21 mouse cellular contexts compared by ENCODE assay signal in the genomic region with DNA sequence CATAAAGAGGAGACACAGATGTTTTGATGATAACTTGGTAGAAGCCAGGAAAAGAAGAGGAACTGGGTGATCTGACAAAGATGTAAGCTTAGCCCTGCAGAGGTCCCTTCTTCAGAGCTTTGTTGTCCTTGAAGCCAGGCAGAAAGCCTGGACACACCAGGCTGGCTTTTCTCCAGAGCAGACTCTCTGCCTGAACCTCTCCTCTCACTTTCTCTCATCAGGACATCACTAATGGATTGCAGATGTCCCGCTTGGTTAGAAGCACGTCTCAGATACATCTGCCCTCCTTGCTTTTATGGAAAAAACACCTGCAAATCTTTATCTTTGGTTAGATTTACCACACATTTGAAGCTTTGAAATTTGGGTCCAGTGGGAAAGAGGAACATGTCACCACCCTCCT. TPM values are rescaled to one million over a fixed set of nuclear protein-coding genes. Genes with fewer than 3 reads are reported as not detected.
DNase-seq lines count a peak whose midpoint lies in the region; ATAC-seq and TF ChIP-seq lines count a peak whose summit lies in the region.
"Had no signal": no experiment of that assay in that cellular context is flagged by ENCODE, and none has a peak within 500 bp of the region (broad histone marks: within the 10 kb centered on the region; RNA-seq: fewer than 3 reads in every experiment).

No protein-coding gene starts in this region.

- H3K9ac ChIP-seq in intestine, embryonic 14.5 days (ENCODE audit: low read length), result no peak overlapping the region
- no peak overlapping the region for H3K9ac ChIP-seq in intestine, postnatal 0 days (ENCODE audit: low read depth, low read length)
- no peak overlapping the region for H3K9ac ChIP-seq in embryonic facial prominence, embryonic 12.5 days
- no peak overlapping the region for H3K9ac ChIP-seq in limb, embryonic 12.5 days (replicated peaks)
- H3K9ac ChIP-seq: limb, embryonic 15.5 days; liver, embryonic 15.5 days; stomach, embryonic 15.5 days had no signal

- H3K9me3 ChIP-seq in intestine, embryonic 14.5 days (ENCODE audit: control insufficient read depth, low read length), result no peaks in the 10 kb centered on the region
- no peaks in the 10 kb centered on the region for H3K9me3 ChIP-seq in intestine, postnatal 0 days (ENCODE audit: control insufficient read depth)
- no peaks in the 10 kb centered on the region for H3K9me3 ChIP-seq in embryonic facial prominence, embryonic 12.5 days
- H3K9me3 ChIP-seq in limb, embryonic 12.5 days, result no peaks in the 10 kb centered on the region
- H3K9me3 ChIP-seq: limb, embryonic 15.5 days; liver, embryonic 15.5 days; stomach, embryonic 15.5 days had no signal

- 0 out of 2 replicates have a peak, but pooled peaks cover 4% of the 10 kb centered on the region for H3K4me1 ChIP-seq in intestine, embryonic 14.5 days (replicated peaks; ENCODE audit: control insufficient read depth, insufficient read depth, low read length)
- H3K4me1 ChIP-seq in intestine, postnatal 0 days (replicated peaks; ENCODE audit: control insufficient read depth, insufficient read depth, low read length), result no peaks in the 10 kb centered on the region
- H3K4me1 ChIP-seq in embryonic facial prominence, embryonic 12.5 days, result peaks cover 30% of the 10 kb centered on the region
- peaks cover 44% of the 10 kb centered on the region for H3K4me1 ChIP-seq in limb, embryonic 12.5 days (replicated peaks)
- H3K4me1 ChIP-seq: liver, embryonic 15.5 days; stomach, embryonic 15.5 days had no signal

- H3K27ac ChIP-seq in intestine, embryonic 14.5 days (ENCODE audit: low read depth), result no peak overlapping the region
- H3K27ac ChIP-seq in intestine, postnatal 0 days (ENCODE audit: low read depth, low read length), result no peak overlapping the region
- H3K27ac ChIP-seq in embryonic facial prominence, embryonic 12.5 days, result peak overlapping the region; percentile 48
- peak overlapping the region; percentile 37; the same call in 1 of the 2 replicates for H3K27ac ChIP-seq in limb, embryonic 12.5 days
- H3K27ac ChIP-seq: hindbrain, postnatal 0 days; limb, embryonic 15.5 days; liver, embryonic 15.5 days; macrophage; stomach, embryonic 15.5 days had no signal

- H3K4me2 ChIP-seq in intestine, embryonic 14.5 days (ENCODE audit: low read length), result no peak overlapping the region
- no peak overlapping the region for H3K4me2 ChIP-seq in intestine, postnatal 0 days (replicated peaks; ENCODE audit: low read depth)
- H3K4me2 ChIP-seq in embryonic facial prominence, embryonic 12.5 days (replicated peaks), result no peak overlapping the region
- peak overlapping the region; percentile 28; the same call in 1 of the 2 replicates for H3K4me2 ChIP-seq in limb, embryonic 12.5 days
- H3K4me2 ChIP-seq: limb, embryonic 15.5 days; liver, embryonic 15.5 days; midbrain, embryonic 11.5 days; stomach, embryonic 15.5 days had no signal

- H3K4me3 ChIP-seq in intestine, embryonic 14.5 days (ENCODE audit: low read depth, low read length), result no peak overlapping the region
- H3K4me3 ChIP-seq in intestine, postnatal 0 days (ENCODE audit: low read depth, low read length), result no peak overlapping the region
- H3K4me3 ChIP-seq in embryonic facial prominence, embryonic 12.5 days, result no peak overlapping the region
- no peak overlapping the region for H3K4me3 ChIP-seq in limb, embryonic 12.5 days (replicated peaks)
- H3K4me3 ChIP-seq: limb, embryonic 15.5 days; liver, embryonic 15.5 days; stomach, embryonic 15.5 days had no signal

- TF ChIP-seq CTCF in intestine, postnatal 0 days (IDR thresholded peaks at IDR 0.05; ENCODE audit: low read depth), result no peak

- WGBS in intestine, embryonic 14.5 days, result 38% methylated on average over 2 of the region's 2 CpGs
- 68% methylated on average over 2 of the region's 2 CpGs for WGBS in intestine, postnatal 0 days
- 23% methylated on average over 2 of the region's 2 CpGs for WGBS in embryonic facial prominence, embryonic 12.5 days
- WGBS in limb, embryonic 12.5 days, result 16% methylated on average over 2 of the region's 2 CpGs

- H3K36me3 ChIP-seq in intestine, embryonic 14.5 days (ENCODE audit: control insufficient read depth, insufficient read depth, low read length), result no peaks in the 10 kb centered on the region
- no peaks in the 10 kb centered on the region for H3K36me3 ChIP-seq in intestine, postnatal 0 days (ENCODE audit: control insufficient read depth, insufficient read depth)
- no peaks in the 10 kb centered on the region for H3K36me3 ChIP-seq in embryonic facial prominence, embryonic 12.5 days
- H3K36me3 ChIP-seq in limb, embryonic 12.5 days, result no peaks in the 10 kb centered on the region
- H3K36me3 ChIP-seq: limb, embryonic 15.5 days; liver, embryonic 15.5 days; stomach, embryonic 15.5 days had no signal

- peaks cover 6% of the 10 kb centered on the region; the same call in 1 of the 2 replicates for H3K27me3 ChIP-seq in intestine, embryonic 14.5 days (replicated peaks; ENCODE audit: control insufficient read depth, insufficient read depth, low read length)
- H3K27me3 ChIP-seq in intestine, postnatal 0 days (replicated peaks; ENCODE audit: control insufficient read depth, insufficient read depth, low read length), result 0 out of 2 replicates have a peak, but pooled peaks cover 16% of the 10 kb centered on the region
- H3K27me3 ChIP-seq in embryonic facial prominence, embryonic 12.5 days, result peaks cover 16% of the 10 kb centered on the region
- H3K27me3 ChIP-seq in limb, embryonic 12.5 days, result peaks cover 26% of the 10 kb centered on the region
- H3K27me3 ChIP-seq: stomach, embryonic 15.5 days had no signal

- DNase-seq in intestine, embryonic 14.5 days (ENCODE audit: low spot score), result peak; percentile 44
- no peak for DNase-seq in urinary bladder, postnatal 36 days (ENCODE audit: low spot score in 2 of 2)
- no peak for DNase-seq in kidney, adult 11 months
- DNase-seq: adrenal gland, adult 2 months; cerebellum, adult 2 months; kidney, adult 8-10 months; kidney, postnatal 14 days; right cerebral cortex, postnatal 25 days; thymus, adult 18-20 months; thymus, postnatal 4 days had no signal

- ATAC-seq in intestine, embryonic 14.5 days (replicated peaks; ENCODE audit: low FRiP score, low TSS enrichment, low read depth), result no peak
- no peak for ATAC-seq in intestine, postnatal 0 days
- no peak for ATAC-seq in embryonic facial prominence, embryonic 12.5 days (ENCODE audit: insufficient number of reproducible peaks, insufficient read depth, low FRiP score, low TSS enrichment)
- ATAC-seq in limb, embryonic 12.5 days (ENCODE audit: insufficient number of reproducible peaks, insufficient read depth, low FRiP score, low TSS enrichment, low read depth), result no peak
- no peak for ATAC-seq in inflammation-experienced regulatory T-cells, adult 6 months
- ATAC-seq: forebrain, embryonic 16.5 days; hindbrain, postnatal 0 days had no signal

RNA-seq across cellular contexts. Expression of a gene that starts 7.7 kb away (rescaled TPM):
- 6.2 and 7.2 TPM in 2 replicates for polyA plus RNA-seq in intestine, embryonic 14.5 days (2014; fragmentation: Nextera tagmentation; extraction: Ambion mirVana)
- polyA plus RNA-seq in intestine, postnatal 0 days (2015; fragmentation: Nextera tagmentation; extraction: Ambion mirVana), result 0.76 and 0.93 TPM in 2 replicates
- 4.5 and 5.2 TPM in 2 replicates for polyA plus RNA-seq in embryonic facial prominence, embryonic 12.5 days (2016; fragmentation: Nextera tagmentation; extraction: Ambion mirVana)
- polyA plus RNA-seq in limb, embryonic 12.5 days (2016; fragmentation: Nextera tagmentation; extraction: Ambion mirVana), result 4.2 and 4.4 TPM in 2 replicates
- not detected for polyA plus RNA-seq in inflammation-experienced regulatory T-cells, adult 6 months (2017; shearing (Covaris generic))
- polyA plus RNA-seq: cerebellum, adult 2 months; hindbrain, postnatal 0 days; macrophage had no signal

Comparison
In these comparisons a context has a peak if more than half of its experiments do, and no peak if none do; other contexts are left out.
1. H3K27ac ChIP-seq: peak in embryonic facial prominence, embryonic 12.5 days (single experiment) and limb, embryonic 12.5 days (single experiment); none in intestine, embryonic 14.5 days (single experiment) and intestine, postnatal 0 days (single experiment).